Mouse (Mus musculus) kidney, postnatal 0 days (tissue): ENCODE data around the gene Tmem117. TPM values are rescaled to one million over a fixed set of nuclear protein-coding genes. Genes with fewer than 3 reads are reported as not detected.

Experiments
- ATAC-seq: fragments of 200-750 bp; cut with Nextera tagmentation; replicated peaks from 2 replicates; pipeline ENCODE4 v1.8.0; 2017; ENCODE audit warnings: low read depth, moderate number of reproducible peaks, moderate TSS enrichment, moderate library complexity; ENCODE audit not compliant: low FRiP score
- DNase-seq: peaks from one replicate; pipeline ENCODE4 v3.0.0-alpha.2; 2016; ENCODE audit warnings: low spot score
- H3K27ac ChIP-seq: fragments of 300-500 bp; sonication (generic); 2 replicates; pipeline ENCODE4 v1.5.1; 2014; ENCODE audit warnings: mild to moderate bottlenecking
- H3K27me3 ChIP-seq: fragments of 300-500 bp; sonication (generic); 2 replicates; pipeline ENCODE4 v1.6.1; 2014; ENCODE audit warnings: low read length, mixed read lengths; ENCODE audit not compliant: insufficient read depth
- H3K36me3 ChIP-seq: fragments of 300-500 bp; sonication (generic); 2 replicates; pipeline ENCODE4 v1.6.1; 2014; ENCODE audit warnings: low read length, mixed read lengths; ENCODE audit not compliant: insufficient read depth
- H3K4me1 ChIP-seq: fragments of 300-500 bp; sonication (generic); replicated peaks from 2 replicates; pipeline ENCODE4 v1.6.1; 2014; ENCODE audit warnings: antibody characterized with exemption, low read length, mixed read lengths; ENCODE audit not compliant: insufficient read depth
- H3K4me2 ChIP-seq: fragments of 300-500 bp; sonication (generic); 2 replicates; pipeline ENCODE4 v1.6.1; 2014; ENCODE audit warnings: mild to moderate bottlenecking, low read length, moderate library complexity, mixed read lengths
- H3K4me3 ChIP-seq: fragments of 300-500 bp; sonication (generic); replicated peaks from 2 replicates; pipeline ENCODE4 v1.5.1; 2014; ENCODE audit warnings: low read depth, low read length
- H3K9ac ChIP-seq: fragments of 300-500 bp; sonication (generic); 2 replicates; pipeline ENCODE4 v1.6.1; 2014; ENCODE audit warnings: low read depth, low read length
- H3K9me3 ChIP-seq: fragments of 300-500 bp; sonication (generic); replicated peaks from 2 replicates; pipeline ENCODE4 v1.6.1; 2016; ENCODE audit warnings: low read length, inconsistent platforms, mixed read lengths
- CTCF ChIP-seq: IDR thresholded peaks from 2 replicates; pipeline ENCODE4 v1.5.1; 2016; ENCODE audit warnings: antibody characterized with exemption, low read depth, mild to moderate bottlenecking, moderate library complexity
- WGBS: fragments of 180-500 bp; shearing (Covaris S2); extraction: QIAGEN DNeasy Blood & Tissue Kit; methylation state at CpG from one replicate; pipeline ENCODE4 v1.1.7; 2014; 5-methylcytosine and 5-hydroxymethylcytosine counted together
- polyA plus RNA-seq: library from polyadenylated mRNA; unstranded; fragments of >200 nt; fragmentation: Nextera tagmentation; extraction: Ambion mirVana; gene quantifications from 2 replicates; pipeline ENCODE4 v1.2.1, GENCODE M21; 2015

Gene Tmem117
- polyA plus RNA-seq, 1 experiment from 2014 or later, result 24.3 TPM

GRCm38 (mm10) chr15:95042437-95042836 is 413.4 kb downstream of the Tmem117 start:
- Histone ChIP-seq H3K4me3 (no peak overlapping the region), H3K9me3 (no peaks in the 10 kb centered on the region), H3K36me3 (no peaks in the 10 kb centered on the region), H3K9ac (no peak overlapping the region), H3K4me2 (no peak overlapping the region), H3K27ac (no peak overlapping the region), H3K27me3 (no peaks in the 10 kb centered on the region), H3K4me1 (no peaks in the 10 kb centered on the region)
- TF ChIP-seq CTCF, result no peak
- no peak for ATAC-seq
- no peak for DNase-seq
- 82% methylated on average over 9 of the region's 9 CpGs for WGBS

DNA sequence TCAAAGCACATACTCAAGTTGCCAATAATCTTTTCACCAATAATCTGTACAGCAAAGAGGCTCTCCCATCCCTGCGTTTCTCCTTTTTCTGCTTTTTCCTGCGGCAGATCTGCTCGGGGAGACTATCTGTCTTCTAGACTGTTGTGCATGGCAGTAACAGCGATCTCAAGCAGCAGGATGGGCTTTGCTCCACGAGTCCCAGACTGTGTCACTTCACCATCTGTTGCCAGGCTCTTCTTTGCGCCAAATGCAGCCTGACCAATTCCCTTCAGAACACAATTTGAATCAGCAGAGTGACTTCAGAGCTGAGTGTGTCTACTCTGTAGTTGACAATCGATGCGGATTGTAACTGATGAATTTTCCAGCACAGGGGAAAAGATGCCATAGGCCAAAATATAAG is 415.0 kb downstream of the Tmem117 start:
- Histone ChIP-seq H3K36me3 (no peaks in the 10 kb centered on the region), H3K4me1 (no peaks in the 10 kb centered on the region), H3K9me3 (no peaks in the 10 kb centered on the region), H3K4me2 (no peak overlapping the region), H3K4me3 (no peak overlapping the region), H3K27me3 (no peaks in the 10 kb centered on the region), H3K9ac (no peak overlapping the region), H3K27ac (no peak overlapping the region)
- no peak for TF ChIP-seq CTCF
- no peak for DNase-seq
- 61% methylated on average over 8 of the region's 8 CpGs for WGBS
- ATAC-seq, result no peak

DNA sequence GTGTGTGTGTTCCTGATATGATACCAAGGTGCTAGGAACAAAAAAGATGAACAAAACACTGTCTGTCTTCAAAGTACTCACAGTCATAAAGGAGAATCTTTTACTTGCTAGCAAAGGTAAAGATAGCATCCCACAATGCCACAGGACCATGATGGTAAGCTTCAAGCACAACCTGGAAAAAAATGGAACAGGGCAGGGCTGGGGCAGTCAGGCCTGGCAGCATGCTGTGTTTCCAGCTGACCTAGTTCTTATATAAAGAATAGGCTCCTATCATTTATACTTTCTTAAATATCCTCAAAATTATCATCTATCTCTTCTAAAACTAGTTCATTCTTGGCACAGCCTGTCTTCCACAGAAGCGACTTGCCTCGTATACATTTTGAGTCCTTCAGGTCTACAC is 418.5 kb downstream of the Tmem117 start:
- 78% methylated on average over 2 of the region's 2 CpGs for WGBS
- Histone ChIP-seq H3K4me3 (no peak overlapping the region), H3K27ac (no peak overlapping the region), H3K9me3 (no peaks in the 10 kb centered on the region), H3K27me3 (no peaks in the 10 kb centered on the region), H3K4me2 (no peak overlapping the region), H3K4me1 (no peaks in the 10 kb centered on the region), H3K9ac (no peak overlapping the region), H3K36me3 (no peaks in the 10 kb centered on the region)
- no peak for TF ChIP-seq CTCF
- no peak for DNase-seq
- no peak for ATAC-seq

- no peak overlapping the region for H3K9ac ChIP-seq
- no peak overlapping the region for H3K4me3 ChIP-seq
- H3K27ac ChIP-seq, result no peak overlapping the region
- H3K4me1 ChIP-seq, result no peaks in the 10 kb centered on the region
- H3K27me3 ChIP-seq, result no peaks in the 10 kb centered on the region
- no peaks in the 10 kb centered on the region for H3K36me3 ChIP-seq
- ATAC-seq (no peak), DNase-seq (no peak)
- 71% methylated on average over 6 of the region's 6 CpGs for WGBS
- no peaks in the 10 kb centered on the region for H3K9me3 ChIP-seq
- TF ChIP-seq CTCF, result no peak
- no peak overlapping the region for H3K4me2 ChIP-seq
These were observed 420.2 kb downstream of the Tmem117 start for GRCm38 (mm10) chr15:95049171-95049729.

DNA sequence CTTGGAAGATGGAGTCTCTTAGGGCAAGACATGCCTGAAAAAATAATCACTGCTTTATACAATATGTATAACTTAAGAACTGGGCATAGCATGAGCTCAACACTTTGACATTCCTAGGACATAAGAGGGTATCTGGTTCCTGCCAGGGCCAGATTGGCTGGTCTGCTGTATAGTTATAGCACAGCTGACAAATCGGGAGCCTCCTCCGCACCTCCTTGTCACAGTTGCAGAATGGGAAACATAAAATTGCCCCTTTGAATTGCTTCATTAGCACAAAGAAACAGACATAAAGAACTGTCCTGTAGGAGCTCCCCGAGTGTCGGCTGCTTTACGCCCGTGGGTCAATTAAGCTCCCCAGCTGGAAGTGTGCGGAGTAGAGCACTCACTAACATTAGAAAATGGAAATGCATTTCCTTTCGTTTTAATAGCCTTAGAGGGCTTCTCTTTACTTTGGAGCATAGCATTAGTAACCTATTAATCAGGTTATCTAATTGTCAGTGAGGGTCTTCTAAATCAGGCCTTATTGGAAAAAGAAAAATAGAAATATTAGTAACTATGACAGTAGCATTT is 426.1 kb downstream of the Tmem117 start:
- no peaks in the 10 kb centered on the region for H3K36me3 ChIP-seq
- no peak for ATAC-seq
- H3K4me2 ChIP-seq, result no peak overlapping the region
- DNase-seq, result no peak
- no peak overlapping the region for H3K9ac ChIP-seq
- no peak overlapping the region for H3K4me3 ChIP-seq
- no peaks in the 10 kb centered on the region for H3K4me1 ChIP-seq
- WGBS, result 39% methylated on average over 8 of the region's 8 CpGs
- H3K9me3 ChIP-seq, result no peaks in the 10 kb centered on the region
- no peak for TF ChIP-seq CTCF
- no peak overlapping the region for H3K27ac ChIP-seq
- no peaks in the 10 kb centered on the region for H3K27me3 ChIP-seq

DNA sequence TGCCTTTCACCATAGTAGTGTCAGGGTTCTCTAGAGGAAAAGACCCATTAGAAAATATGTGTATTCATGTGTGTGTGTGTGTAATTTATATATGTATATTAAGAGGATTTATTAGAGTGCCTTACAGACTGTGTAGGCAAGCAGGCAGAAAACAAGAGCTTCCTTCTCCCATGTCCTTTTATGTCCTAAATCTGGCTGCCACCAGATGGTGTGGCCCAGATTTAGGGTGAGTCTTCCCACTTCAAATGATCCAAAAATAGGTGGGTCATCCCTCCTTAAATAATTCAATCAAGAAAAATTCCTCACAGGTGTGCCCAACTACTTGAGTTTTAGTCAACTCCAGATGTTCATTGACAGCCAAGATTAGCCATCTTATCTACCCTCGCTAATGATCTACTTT is 439.0 kb downstream of the Tmem117 start:
- Histone ChIP-seq H3K4me3 (no peak overlapping the region), H3K9me3 (no peaks in the 10 kb centered on the region), H3K27ac (no peak overlapping the region), H3K4me2 (no peak overlapping the region), H3K4me1 (no peaks in the 10 kb centered on the region), H3K9ac (no peak overlapping the region), H3K27me3 (no peaks in the 10 kb centered on the region), H3K36me3 (no peaks in the 10 kb centered on the region)
- DNase-seq, result no peak
- WGBS, result 87% methylated on average over 1 of the region's 1 CpGs
- no peak for ATAC-seq
- TF ChIP-seq CTCF, result no peak

DNA sequence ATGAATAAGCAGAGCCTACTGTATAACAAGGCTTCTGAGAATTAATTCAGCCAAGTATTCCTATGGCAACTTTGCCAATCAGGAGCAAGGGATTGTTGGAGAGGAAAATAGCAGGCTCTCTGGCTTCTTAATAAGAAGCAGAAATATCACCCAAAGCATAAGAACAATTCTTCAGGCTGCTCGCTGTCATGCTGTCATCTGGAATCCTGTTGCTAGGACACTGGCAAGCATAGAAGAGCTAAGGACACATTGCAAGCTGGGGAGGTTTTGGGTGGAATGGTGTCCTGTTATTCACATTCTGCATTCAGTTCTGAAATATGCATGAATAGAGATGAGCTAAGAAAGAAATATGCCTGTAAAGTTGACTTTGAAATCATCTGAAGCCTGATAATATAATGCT is 439.8 kb downstream of the Tmem117 start:
- Histone ChIP-seq H3K4me1 (no peaks in the 10 kb centered on the region), H3K36me3 (no peaks in the 10 kb centered on the region), H3K9ac (no peak overlapping the region), H3K27ac (no peak overlapping the region), H3K27me3 (no peaks in the 10 kb centered on the region), H3K4me3 (no peak overlapping the region), H3K4me2 (no peak overlapping the region), H3K9me3 (no peaks in the 10 kb centered on the region)
- ATAC-seq, result no peak
- 97% methylated on average over 1 of the region's 1 CpGs for WGBS
- no peak for DNase-seq
- TF ChIP-seq CTCF, result no peak
